Mouse (Mus musculus): Measurements from ENCODE around the gene Tm7sf3.
"Not testable (repeated sequence)": the region's sequence is repeated elsewhere in the genome, so short reads cannot be mapped to it uniquely, and the experiment has no call there.

The Tm7sf3 gene

GRCm38 (mm10) chr6:146611897-146612296, 30.7 kb downstream of the Tm7sf3 start:
- DNase-seq = no peak

DNA sequence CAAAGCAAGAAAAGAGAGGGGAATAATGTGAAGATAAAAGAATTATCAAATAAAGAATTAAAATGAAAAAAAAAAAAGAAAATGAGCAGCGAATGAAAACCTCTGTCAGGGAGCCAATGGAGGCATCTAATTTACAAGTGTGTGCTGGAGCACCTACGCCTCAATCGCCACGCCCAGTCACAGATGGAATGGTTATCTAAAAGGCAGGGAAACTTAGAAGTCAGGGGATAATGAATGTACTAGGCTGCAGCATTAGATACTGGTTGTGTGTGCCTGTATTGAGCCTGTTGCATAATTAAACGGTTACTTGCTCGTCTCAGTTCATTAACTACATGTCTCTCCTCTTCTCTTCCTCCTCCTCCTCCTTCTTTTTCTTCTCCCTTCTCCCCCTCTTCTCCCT, 31.2 kb downstream of the Tm7sf3 start:
- no peak for DNase-seq

GRCm38 (mm10) chr6:146603651-146604050, 39.0 kb downstream of the Tm7sf3 start:
- peak; percentile 48 to 61 for DNase-seq

GRCm38 (mm10) chr6:146602601-146603000, 40.0 kb downstream of the Tm7sf3 start:
- DNase-seq = no peak

GRCm38 (mm10) chr6:146585134-146585533, 57.5 kb downstream of the Tm7sf3 start:
- no peak for DNase-seq

DNA sequence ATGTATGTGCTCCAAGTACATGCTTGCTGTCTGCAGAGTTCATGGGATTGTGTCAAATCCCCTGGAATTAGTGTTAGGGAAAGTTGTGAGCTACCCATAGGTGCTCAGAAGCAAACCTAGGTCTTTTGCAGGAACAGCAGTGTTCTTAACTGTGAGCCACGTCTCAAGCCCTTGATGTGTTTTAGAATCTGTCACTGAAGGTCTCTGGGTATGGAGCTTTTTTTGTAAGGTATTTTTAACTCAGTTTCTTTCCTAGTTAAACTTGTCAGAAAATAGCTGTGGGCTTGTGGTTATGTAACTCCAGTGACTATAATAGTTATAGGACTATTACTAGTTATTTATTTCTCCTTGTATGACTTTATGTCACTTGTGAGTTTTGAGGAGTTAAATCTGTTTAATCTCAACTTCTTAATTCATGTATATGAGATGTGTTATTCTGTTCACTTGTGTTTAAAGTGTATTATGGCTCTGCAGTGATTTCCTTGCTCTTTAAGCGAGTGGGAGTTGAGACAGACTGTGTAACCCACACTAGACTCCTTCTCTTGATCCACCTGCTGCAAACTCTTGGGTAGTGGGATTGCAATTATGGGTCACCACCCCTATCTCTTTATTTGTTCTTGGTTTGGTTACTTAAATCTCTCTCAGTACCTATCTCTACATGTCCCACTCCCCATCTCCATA, 59.1 kb downstream of the Tm7sf3 start:
- DNase-seq = no peak

GRCm38 (mm10) chr6:146580381-146580926, 62.2 kb downstream of the Tm7sf3 start:
- DNase-seq = no peak

DNA sequence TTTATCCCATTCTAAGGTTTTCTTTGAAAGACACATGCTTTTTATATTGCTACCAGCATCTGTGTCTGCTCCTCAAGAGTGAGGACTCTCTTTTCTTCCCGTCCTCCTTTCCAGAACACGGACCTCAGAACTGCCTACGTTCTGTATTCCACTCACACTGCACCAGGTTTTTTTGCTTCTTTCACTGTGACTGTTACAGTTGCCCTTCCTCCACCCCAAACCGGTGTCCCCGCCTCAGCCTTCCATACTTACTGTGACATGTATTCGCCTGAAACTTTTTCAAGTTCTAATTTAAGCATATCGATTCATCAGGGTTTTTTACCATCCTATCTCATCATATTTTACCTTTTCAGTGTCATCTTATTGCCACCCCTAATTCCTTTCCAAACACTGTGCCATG, 64.0 kb downstream of the Tm7sf3 start:
- peak; percentile 13 to 30 for DNase-seq

GRCm38 (mm10) chr6:146578111-146578531, 64.5 kb downstream of the Tm7sf3 start:
- DNase-seq = peak; percentile 76 to 86

DNA sequence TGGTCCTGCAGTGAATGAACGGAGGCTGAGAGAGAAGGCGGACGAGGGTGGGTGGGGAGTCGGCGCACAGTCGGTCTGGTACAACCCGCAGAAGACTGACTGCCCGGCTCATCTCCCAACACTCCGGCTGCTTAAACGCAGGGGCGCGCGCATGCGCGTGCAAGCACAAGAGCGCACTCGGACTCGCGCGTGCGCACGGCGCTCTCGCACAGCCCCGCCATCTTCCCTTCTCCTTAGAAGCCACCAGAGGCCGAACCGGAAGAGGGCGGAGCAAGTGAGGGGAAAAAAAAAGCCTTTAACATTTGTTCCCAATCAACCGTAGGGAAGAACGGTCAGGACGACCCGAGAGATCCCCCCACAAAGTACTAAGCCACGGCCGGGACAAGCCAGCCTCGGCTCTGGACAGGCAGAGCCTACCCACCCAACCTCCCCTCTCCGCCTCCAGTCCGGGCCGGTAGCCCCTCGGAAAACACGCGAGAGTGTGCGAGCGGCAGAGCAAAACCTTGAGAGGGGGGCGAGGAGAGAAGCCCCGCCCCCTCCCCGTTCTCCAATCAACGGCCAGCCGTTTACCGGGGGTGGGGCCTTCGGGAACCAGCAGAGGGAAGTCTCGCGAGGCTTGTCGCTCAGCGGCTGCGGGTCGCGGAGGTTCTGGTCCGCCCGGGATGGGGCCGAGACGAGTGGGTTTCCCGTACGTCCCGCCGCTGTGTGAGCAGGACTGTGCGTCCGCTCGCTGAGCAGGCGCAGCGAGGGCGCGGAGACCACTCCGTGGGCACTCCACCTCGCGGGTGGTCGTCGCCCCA, 65.1 kb downstream of the Tm7sf3 start, which contains the start of gene Ints13:
Gene Ints13, minus strand, starts transcription at position 526 of the 800 bp plus-strand sequence.
- DNase-seq = peak; percentile 98 to 99

DNA sequence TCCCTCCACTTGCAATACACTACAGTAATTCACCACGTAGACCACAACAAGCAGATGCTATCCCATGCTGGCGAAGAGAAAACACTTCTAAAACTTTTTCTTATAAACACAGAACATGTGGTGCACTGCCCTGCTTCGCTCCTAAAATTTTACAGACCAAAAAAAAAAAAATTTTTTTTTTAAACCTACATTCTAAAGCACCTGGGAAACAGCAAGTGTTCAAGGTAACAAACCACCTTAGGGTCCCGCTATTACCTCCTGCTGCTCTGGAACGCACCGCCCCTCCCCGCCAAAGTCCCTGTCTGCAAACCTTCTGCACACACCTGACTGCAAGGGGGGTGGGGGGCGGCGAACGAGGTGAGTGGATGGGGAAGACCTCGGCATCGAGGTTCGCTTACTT, 65.7 kb downstream of the Tm7sf3 start, which contains the start of gene Fgfr1op2:
Gene Fgfr1op2, plus strand, starts transcription at position 301 of the 400 bp plus-strand sequence.
- DNase-seq = no peak

GRCm38 (mm10) chr6:146572073-146572472, 70.6 kb downstream of the Tm7sf3 start:
- DNase-seq = no peak

DNA sequence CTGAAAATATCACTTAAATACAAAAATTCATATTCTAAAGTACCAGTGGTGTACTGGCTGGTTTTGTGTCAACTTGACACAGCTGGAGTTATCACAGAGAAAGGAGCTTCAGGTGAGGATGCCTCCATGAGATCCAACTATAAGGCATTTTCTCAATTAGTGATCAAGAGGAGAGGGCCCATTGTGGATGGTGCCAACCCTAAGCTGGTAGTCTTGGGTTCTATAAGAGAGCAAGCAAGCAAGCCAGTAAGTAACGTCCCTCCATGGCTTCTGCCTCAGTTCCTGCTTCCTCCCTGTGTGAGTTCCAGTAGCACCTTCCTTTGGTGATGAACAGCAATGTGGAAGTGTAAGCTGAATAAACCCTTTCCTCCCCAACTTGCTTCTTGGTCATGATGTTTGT, 80.2 kb downstream of the Tm7sf3 start:
- not testable (repeated sequence) for DNase-seq
